Mouse (Mus musculus): ENCODE measurements around the gene Tshz3. TPM values are rescaled to one million over a fixed set of nuclear protein-coding genes. Genes with fewer than 3 reads are reported as not detected.
A peak's percentile ranks its signal among the peaks of the same experiment; 100 is the strongest.

Tshz3 gene
- polyA plus RNA-seq, 1 experiment from 2014 or later: 55.9 TPM

DNA sequence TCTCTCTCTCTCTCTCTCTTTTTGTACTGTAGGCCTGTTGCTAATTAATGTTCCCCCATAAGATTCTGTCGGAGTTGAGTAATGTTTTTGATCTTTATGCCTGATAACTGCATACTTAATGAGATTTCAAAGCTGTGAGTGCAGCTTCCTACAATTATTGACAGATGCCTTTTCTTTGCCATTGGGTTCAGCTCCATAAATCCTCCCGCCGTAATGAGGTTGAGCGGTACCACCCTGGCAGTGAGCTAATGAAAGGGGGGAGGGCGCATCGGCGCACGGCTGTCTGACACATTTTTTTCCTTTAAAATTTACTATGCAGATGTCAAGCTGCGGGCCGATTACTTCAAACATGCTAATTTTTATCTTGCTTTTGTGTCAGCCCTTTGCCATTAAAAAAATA lies 9.3 kb downstream of the Tshz3 start:
- Histone ChIP-seq H3K36me3 (replicated peaks; ENCODE audit: control insufficient read depth, insufficient read depth) (peaks cover 8% of the 10 kb centered on the region; the same call in 1 of the 2 replicates), H3K4me1 (replicated peaks; ENCODE audit: control insufficient read depth, insufficient read depth, low read length) (peaks cover 74% of the 10 kb centered on the region), H3K9ac (peak overlapping the region; percentile 40), H3K9me3 (ENCODE audit: control insufficient read depth, low read length) (no peaks in the 10 kb centered on the region), H3K27me3 (ENCODE audit: control insufficient read depth, insufficient read depth, low read length) (no peaks in the 10 kb centered on the region), H3K4me2 (replicated peaks) (peak overlapping the region; percentile 47), H3K4me3 (replicated peaks; ENCODE audit: low read length) (peak overlapping the region; percentile 4), H3K27ac (peak overlapping the region; percentile 67)
- ATAC-seq (ENCODE audit: low FRiP score) (peak; percentile 49), DNase-seq (ENCODE audit: low spot score) (no peak)
- 15% methylated on average over 10 of the region's 10 CpGs for WGBS

DNA sequence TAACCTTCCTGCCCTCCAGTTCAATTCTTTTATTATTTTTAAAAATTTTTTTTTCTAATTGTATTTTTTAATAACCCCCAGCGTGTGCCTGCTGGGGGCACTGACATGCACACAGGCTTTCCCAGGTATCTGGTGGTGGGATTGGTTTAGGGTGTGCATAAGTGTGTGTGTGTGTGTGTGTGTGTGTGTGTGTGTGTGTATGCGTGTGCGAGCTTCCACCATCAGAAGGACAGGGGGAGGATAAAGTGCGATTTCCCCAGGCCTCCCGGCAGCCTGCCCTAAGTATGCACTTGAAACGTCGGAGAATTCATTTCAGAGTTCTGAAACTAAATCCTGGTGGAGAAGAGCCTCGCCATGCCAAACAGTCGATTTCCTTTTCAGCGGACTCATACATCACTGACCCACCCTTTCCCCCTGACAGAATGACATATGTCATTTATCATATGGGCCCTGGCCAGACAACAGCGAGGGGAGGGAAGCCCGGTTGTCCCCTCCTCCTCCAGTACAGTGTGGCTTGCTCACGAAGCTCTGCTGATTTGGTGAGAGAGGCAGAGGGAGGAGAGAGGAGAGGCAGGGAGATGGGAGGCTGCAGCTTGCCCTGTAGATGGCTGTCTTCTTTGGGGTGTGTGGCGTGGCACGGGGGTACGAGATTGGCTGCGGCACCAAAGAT lies 9.9 kb downstream of the Tshz3 start:
- Histone ChIP-seq H3K9me3 (ENCODE audit: control insufficient read depth, low read length) (no peaks in the 10 kb centered on the region), H3K36me3 (replicated peaks; ENCODE audit: control insufficient read depth, insufficient read depth) (peaks cover 4% of the 10 kb centered on the region; the same call in 1 of the 2 replicates), H3K9ac (peak overlapping the region; percentile 40), H3K4me3 (replicated peaks; ENCODE audit: low read length) (peak overlapping the region; percentile 4), H3K27ac (peak overlapping the region; percentile 67), H3K27me3 (ENCODE audit: control insufficient read depth, insufficient read depth, low read length) (no peaks in the 10 kb centered on the region), H3K4me1 (replicated peaks; ENCODE audit: control insufficient read depth, insufficient read depth, low read length) (peaks cover 69% of the 10 kb centered on the region), H3K4me2 (replicated peaks) (peak overlapping the region; percentile 47)
- WGBS: 25% methylated on average over 17 of the region's 17 CpGs
- no peak for DNase-seq (ENCODE audit: low spot score)
- ATAC-seq (ENCODE audit: low FRiP score): peak; percentile 79

DNA sequence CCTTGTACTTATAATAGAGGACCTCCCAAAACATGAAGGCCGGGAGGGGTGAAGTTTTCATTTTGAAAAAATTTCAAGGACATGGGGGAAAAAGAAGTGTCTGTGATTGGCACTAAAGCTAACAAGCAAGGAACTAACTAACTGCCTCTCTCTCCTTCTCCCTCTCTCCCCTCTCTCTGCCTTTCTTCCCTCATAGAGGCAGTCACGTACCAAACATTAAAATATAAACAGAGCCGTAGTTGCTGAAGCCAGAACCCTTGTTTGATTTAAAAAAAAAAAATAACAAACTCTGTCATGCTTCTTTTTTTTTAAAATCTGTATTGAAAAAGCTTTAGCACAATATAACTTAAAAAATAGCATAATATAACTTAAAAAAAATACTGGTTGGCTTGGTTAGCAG lies 10.9 kb downstream of the Tshz3 start:
- Histone ChIP-seq H3K4me3 (replicated peaks; ENCODE audit: low read length) (peak overlapping the region; percentile 4; the same call in 1 of the 2 replicates), H3K27ac (peak overlapping the region; percentile 67), H3K4me1 (replicated peaks; ENCODE audit: control insufficient read depth, insufficient read depth, low read length) (peaks cover 65% of the 10 kb centered on the region), H3K9ac (peak overlapping the region; percentile 40), H3K36me3 (replicated peaks; ENCODE audit: control insufficient read depth, insufficient read depth) (peaks cover 4% of the 10 kb centered on the region; the same call in 1 of the 2 replicates), H3K9me3 (ENCODE audit: control insufficient read depth, low read length) (no peaks in the 10 kb centered on the region), H3K4me2 (replicated peaks) (peak overlapping the region; percentile 47), H3K27me3 (ENCODE audit: control insufficient read depth, insufficient read depth, low read length) (no peaks in the 10 kb centered on the region)
- no peak for ATAC-seq (ENCODE audit: low FRiP score)
- WGBS: 40% methylated on average over 3 of the region's 3 CpGs
- DNase-seq (ENCODE audit: low spot score): no peak

DNA sequence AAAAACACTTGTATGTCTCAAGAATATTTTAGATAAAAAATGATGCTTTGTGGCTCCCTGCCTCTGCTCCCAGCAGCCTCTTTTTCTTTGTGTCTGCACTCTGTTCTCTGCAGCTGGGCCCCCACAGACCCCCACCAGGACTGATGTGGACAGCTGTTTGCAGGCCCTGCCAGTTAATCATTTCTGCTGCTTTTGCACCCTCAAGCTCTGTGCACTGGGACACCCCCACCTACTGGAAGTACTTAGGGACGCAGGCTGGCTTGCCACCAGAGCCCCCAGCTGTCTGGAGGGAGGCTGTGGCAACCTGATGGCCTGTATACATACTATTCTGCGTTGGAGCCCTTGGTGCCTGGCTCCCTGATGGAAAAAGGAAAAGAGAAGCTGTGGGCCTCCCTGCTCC lies 11.3 kb downstream of the Tshz3 start:
- H3K36me3 ChIP-seq (replicated peaks; ENCODE audit: control insufficient read depth, insufficient read depth): peaks cover 4% of the 10 kb centered on the region; the same call in 1 of the 2 replicates
- peak overlapping the region; percentile 38; the same call in 1 of the 2 replicates for H3K27ac ChIP-seq
- H3K9ac ChIP-seq: peak overlapping the region; percentile 45
- H3K9me3 ChIP-seq (ENCODE audit: control insufficient read depth, low read length): no peaks in the 10 kb centered on the region
- 7% methylated on average over 2 of the region's 2 CpGs for WGBS
- H3K27me3 ChIP-seq (ENCODE audit: control insufficient read depth, insufficient read depth, low read length): no peaks in the 10 kb centered on the region
- no peak for DNase-seq (ENCODE audit: low spot score)
- no peak for ATAC-seq (ENCODE audit: low FRiP score)
- H3K4me3 ChIP-seq (replicated peaks; ENCODE audit: low read length): no peak overlapping the region
- peak overlapping the region; percentile 47 for H3K4me2 ChIP-seq (replicated peaks)
- H3K4me1 ChIP-seq (replicated peaks; ENCODE audit: control insufficient read depth, insufficient read depth, low read length): peaks cover 65% of the 10 kb centered on the region

DNA sequence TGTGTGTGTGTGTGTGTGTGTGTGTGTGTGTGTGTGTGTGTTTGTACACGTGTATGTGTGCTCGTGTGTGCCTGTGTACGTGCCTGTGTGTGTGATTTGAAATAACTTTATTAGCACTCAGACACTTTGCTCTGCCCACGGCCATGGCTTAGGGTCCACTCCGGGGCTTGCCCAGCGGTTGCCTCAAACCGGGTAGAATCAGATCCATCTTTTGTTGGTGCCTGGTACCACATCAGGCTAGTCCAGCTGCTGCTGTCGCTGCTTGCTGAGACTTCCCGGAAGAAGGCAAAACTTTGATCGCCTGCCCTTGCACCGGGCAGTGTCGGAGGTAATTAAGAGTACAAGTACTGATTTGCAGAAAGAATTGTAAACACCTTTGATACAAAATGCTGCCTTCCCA lies 12.1 kb downstream of the Tshz3 start:
- peaks cover 69% of the 10 kb centered on the region for H3K4me1 ChIP-seq (replicated peaks; ENCODE audit: control insufficient read depth, insufficient read depth, low read length)
- H3K36me3 ChIP-seq (replicated peaks; ENCODE audit: control insufficient read depth, insufficient read depth): peaks cover 4% of the 10 kb centered on the region; the same call in 1 of the 2 replicates
- 27% methylated on average over 12 of the region's 12 CpGs for WGBS
- H3K27me3 ChIP-seq (ENCODE audit: control insufficient read depth, insufficient read depth, low read length): no peaks in the 10 kb centered on the region
- H3K27ac ChIP-seq: peak overlapping the region; percentile 38
- peak overlapping the region; percentile 47 for H3K4me2 ChIP-seq (replicated peaks)
- H3K9ac ChIP-seq: peak overlapping the region; percentile 26; the same call in 1 of the 2 replicates
- no peaks in the 10 kb centered on the region for H3K9me3 ChIP-seq (ENCODE audit: control insufficient read depth, low read length)
- no peak for DNase-seq (ENCODE audit: low spot score)
- peak overlapping the region; percentile 3; the same call in 1 of the 2 replicates for H3K4me3 ChIP-seq (replicated peaks; ENCODE audit: low read length)
- ATAC-seq (ENCODE audit: low FRiP score): no peak

DNA sequence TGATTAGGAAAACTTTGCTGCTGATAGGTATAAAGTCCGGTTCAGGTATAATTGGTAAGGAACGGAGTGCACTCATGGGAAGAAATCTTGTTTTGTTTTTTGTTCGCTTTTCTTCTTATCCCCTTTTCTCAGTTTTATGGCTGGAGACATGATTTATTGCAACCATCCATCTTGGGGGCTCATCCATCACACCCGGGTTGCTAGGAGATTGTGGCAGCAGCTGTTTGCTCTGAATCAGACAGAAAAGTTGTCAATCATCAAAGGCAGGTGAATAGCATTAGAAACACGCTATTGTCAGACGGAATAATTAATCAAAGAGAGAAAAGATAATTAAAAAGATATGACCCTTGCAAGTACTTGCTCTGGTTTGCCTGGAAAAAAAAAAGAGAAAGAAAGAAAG lies 12.5 kb downstream of the Tshz3 start:
- peaks cover 65% of the 10 kb centered on the region for H3K4me1 ChIP-seq (replicated peaks; ENCODE audit: control insufficient read depth, insufficient read depth, low read length)
- H3K9me3 ChIP-seq (ENCODE audit: control insufficient read depth, low read length): no peaks in the 10 kb centered on the region
- no peaks in the 10 kb centered on the region for H3K27me3 ChIP-seq (ENCODE audit: control insufficient read depth, insufficient read depth, low read length)
- H3K27ac ChIP-seq: peak overlapping the region; percentile 38
- H3K36me3 ChIP-seq (replicated peaks; ENCODE audit: control insufficient read depth, insufficient read depth): peaks cover 4% of the 10 kb centered on the region; the same call in 1 of the 2 replicates
- peak overlapping the region; percentile 26; the same call in 1 of the 2 replicates for H3K9ac ChIP-seq
- WGBS: 14% methylated on average over 6 of the region's 6 CpGs
- H3K4me3 ChIP-seq (replicated peaks; ENCODE audit: low read length): peak overlapping the region; percentile 3; the same call in 1 of the 2 replicates
- DNase-seq (ENCODE audit: low spot score) (no peak), ATAC-seq (ENCODE audit: low FRiP score) (no peak)
- H3K4me2 ChIP-seq (replicated peaks): peak overlapping the region; percentile 47

DNA sequence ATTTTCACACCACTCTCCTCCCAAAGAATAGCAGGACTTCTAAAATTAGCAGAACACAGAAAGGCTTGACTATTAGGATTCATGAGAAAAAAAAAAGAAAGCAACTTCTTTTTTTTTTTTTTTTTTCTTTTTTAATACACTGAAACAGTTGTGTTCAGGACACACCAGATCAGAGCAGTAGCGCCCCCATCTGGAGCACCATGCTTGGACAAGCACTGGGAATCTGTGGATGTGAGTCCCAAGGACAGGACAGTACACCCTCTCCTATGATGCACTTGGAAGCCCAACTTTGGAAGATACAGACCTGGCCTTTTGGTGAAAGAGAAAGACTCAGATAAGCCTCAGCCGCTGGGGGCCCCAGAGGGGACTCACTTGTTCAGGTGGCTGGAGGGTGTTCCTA lies 13.8 kb downstream of the Tshz3 start:
- peaks cover 56% of the 10 kb centered on the region for H3K4me1 ChIP-seq (replicated peaks; ENCODE audit: control insufficient read depth, insufficient read depth, low read length)
- H3K27ac ChIP-seq: no peak overlapping the region
- H3K4me2 ChIP-seq (replicated peaks): no peak overlapping the region
- 53% methylated on average over 2 of the region's 2 CpGs for WGBS
- ATAC-seq (ENCODE audit: low FRiP score) (no peak), DNase-seq (ENCODE audit: low spot score) (no peak)
- H3K9ac ChIP-seq: no peak overlapping the region
- H3K4me3 ChIP-seq (replicated peaks; ENCODE audit: low read length): no peak overlapping the region
- peaks cover 4% of the 10 kb centered on the region; the same call in 1 of the 2 replicates for H3K36me3 ChIP-seq (replicated peaks; ENCODE audit: control insufficient read depth, insufficient read depth)
- no peaks in the 10 kb centered on the region for H3K9me3 ChIP-seq (ENCODE audit: control insufficient read depth, low read length)
- no peaks in the 10 kb centered on the region for H3K27me3 ChIP-seq (ENCODE audit: control insufficient read depth, insufficient read depth, low read length)

DNA sequence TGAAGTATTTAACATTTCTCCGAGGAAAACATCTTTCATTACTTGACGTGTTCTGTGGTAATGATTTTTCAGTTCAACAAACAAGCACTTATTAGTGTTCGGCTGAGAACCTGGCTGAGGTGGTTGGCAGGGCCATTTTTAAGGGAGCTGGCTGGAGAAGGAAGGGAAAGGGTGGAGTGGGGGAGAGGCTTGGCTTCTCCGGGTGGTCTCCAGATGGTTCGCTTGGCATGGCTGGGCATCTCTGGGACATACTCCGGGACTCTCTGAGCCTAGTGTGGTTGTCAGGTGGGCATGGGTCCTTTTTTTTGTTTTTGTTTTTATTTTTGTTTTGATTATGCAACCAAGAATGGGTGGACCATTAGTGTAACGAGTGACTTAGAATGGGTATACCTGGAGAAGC lies 16.4 kb downstream of the Tshz3 start:
- WGBS: 68% methylated on average over 7 of the region's 7 CpGs
- H3K4me1 ChIP-seq (replicated peaks; ENCODE audit: control insufficient read depth, insufficient read depth, low read length): peaks cover 42% of the 10 kb centered on the region
- H3K27ac ChIP-seq: peak overlapping the region; percentile 26; the same call in 1 of the 2 replicates
- no peaks in the 10 kb centered on the region for H3K27me3 ChIP-seq (ENCODE audit: control insufficient read depth, insufficient read depth, low read length)
- DNase-seq (ENCODE audit: low spot score) (no peak), ATAC-seq (ENCODE audit: low FRiP score) (no peak)
- H3K4me2 ChIP-seq (replicated peaks): no peak overlapping the region
- H3K4me3 ChIP-seq (replicated peaks; ENCODE audit: low read length): no peak overlapping the region
- no peak overlapping the region for H3K9ac ChIP-seq
- H3K9me3 ChIP-seq (ENCODE audit: control insufficient read depth, low read length): no peaks in the 10 kb centered on the region
- peaks cover 4% of the 10 kb centered on the region; the same call in 1 of the 2 replicates for H3K36me3 ChIP-seq (replicated peaks; ENCODE audit: control insufficient read depth, insufficient read depth)

DNA sequence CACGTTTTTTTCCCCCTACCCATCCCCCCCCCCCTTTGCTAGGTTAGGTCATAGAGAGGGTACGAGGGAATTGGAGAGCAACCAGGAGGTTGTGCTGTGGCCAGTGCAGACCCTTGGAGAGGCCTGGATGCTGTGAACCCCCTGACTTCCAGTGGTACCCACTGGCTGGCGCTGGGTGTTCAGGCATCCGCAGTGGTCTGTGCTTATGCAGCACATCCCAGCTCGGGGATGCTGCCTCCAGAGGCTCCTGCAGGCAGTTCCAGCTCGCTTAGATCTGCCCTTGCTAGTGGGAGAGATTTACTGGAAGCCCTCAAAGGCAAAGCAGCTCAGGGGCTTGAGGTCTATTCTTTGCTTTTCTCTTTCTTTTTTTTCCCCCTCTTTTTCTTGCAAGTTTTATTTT lies 19.3 kb downstream of the Tshz3 start:
- WGBS: 20% methylated on average over 6 of the region's 6 CpGs
- Histone ChIP-seq H3K9me3 (ENCODE audit: control insufficient read depth, low read length) (no peaks in the 10 kb centered on the region), H3K4me2 (replicated peaks) (no peak overlapping the region), H3K36me3 (replicated peaks; ENCODE audit: control insufficient read depth, insufficient read depth) (peaks cover 1% of the 10 kb centered on the region; the same call in 1 of the 2 replicates), H3K4me3 (replicated peaks; ENCODE audit: low read length) (no peak overlapping the region), H3K9ac (peak overlapping the region; percentile 39; the same call in 1 of the 2 replicates), H3K27ac (peak overlapping the region; percentile 64; the same call in 1 of the 2 replicates), H3K4me1 (replicated peaks; ENCODE audit: control insufficient read depth, insufficient read depth, low read length) (peaks cover 36% of the 10 kb centered on the region), H3K27me3 (ENCODE audit: control insufficient read depth, insufficient read depth, low read length) (no peaks in the 10 kb centered on the region)
- DNase-seq (ENCODE audit: low spot score): no peak
- ATAC-seq (ENCODE audit: low FRiP score): peak; percentile 71; the same call in 1 of the 2 replicates
